Mouse (Mus musculus) layer of hippocampus, adult 18-20 months (tissue): ENCODE measurements around the gene Rdm1. TPM values are rescaled to one million over a fixed set of nuclear protein-coding genes. Genes with fewer than 3 reads are reported as not detected.

Experiments used
- DNase-seq, 2 experiments: peaks; one replicate each; pipeline ENCODE4 v3.0.0; 2022; ENCODE audit warnings: low spot score in 2 of 2
- total RNA-seq, 2 experiments: library from RNA; stranded (reverse); gene quantifications; 2 replicates each; pipeline ENCODE4 v1.2.3; 2021

The Rdm1 gene
- total RNA-seq, 2 experiments from 2014 or later = 12.0 to 15.0 TPM

DNA sequence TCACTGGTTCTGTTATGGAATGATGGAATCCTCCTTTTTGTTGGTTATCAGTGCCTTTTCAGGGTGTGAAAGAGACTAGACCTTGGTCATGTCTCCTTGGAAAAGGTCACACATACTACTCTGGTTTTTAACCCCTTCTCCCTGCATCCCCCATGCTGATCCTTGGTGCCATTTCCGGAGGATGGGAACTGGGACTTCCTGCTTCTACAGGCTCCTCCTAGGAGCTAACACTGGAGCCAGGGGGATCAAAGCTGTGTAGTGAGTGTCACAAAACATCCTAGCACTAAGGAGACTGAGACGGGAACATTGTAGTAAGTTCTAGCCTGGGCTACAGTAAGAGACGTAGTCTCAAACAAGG is 30.5 kb downstream of the Rdm1 start:
- DNase-seq = no peak

DNA sequence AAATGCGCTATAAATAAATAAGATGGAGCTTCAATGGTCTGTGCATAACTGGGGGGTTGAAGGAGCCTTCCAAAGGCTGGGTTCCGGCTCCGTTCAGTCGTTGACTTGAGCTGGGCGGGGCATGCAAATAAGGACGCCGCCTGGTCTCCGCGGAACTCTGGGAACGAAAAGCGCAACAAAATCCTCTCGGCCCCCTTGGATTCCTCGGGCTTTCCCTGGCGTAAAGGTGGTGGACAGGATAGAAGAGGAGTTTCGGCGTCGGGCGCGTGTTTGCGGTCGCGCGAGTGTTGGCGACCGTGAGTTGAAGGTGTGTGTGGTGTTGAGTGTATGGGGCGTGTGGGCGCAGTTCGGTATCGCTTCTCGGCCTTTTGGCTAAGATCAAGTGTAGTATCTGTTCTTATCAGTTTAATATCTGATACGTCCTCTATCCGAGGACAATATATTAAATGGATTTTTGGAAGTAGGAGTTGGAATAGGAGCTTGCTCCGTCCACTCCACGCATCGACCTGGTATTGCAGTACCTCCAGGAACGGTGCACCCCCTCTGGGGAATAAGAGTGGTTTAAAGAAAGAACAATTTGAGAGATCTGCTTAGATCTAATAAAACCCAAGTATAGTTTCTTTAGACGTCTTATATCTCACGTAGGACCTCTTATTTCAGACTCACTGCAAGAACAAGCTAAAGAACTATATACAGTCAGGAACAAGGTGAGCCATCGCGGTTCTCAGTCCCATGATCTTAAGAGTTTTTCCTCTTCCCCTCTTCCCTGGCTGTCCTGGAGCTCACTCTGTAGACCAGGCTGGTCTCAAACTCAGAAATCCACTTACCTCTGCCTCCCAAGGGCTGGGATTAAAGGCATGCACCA is 31.1 kb downstream of the Rdm1 start:
- peak; percentile 76 to 90 for DNase-seq

DNA sequence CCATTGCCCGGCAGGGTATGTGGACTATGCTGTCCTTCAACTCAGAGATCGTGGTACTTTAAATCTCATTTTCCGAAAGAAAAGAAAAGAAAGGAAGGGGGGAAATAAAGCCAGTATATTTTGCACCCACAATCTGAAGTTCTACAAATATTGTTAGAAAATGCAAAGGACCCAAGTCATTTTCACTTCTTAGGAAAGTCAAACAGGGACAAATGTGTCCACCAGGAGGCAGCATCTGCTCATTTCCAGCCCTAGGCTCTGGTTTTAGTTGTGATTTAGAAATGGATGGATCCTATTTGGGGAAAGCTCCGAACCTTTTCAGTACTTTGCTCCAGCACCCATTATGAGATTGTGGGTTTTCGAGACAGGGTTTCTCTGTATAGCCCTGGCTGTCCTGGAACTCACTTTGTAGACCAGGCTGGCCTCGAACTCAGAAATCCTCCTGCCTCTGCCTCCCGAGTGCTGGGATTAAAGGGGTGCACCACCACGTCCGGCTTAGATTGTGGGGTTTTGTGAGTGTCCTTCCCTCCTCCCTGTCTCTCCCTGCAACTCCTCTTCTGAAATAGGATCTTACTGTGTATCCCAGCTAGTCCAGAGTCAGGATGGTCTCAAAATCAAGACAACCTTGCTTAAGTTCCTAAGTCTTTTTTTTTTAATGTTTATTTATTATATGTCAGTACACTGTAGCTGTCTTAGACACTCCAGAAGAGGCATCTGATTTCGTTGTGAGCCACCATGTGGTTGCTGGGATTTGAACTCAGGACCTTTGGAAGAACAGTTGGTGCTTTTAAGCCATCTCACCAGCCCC is 32.0 kb downstream of the Rdm1 start:
- DNase-seq = peak in 1 of 2 experiments; percentile 78

DNA sequence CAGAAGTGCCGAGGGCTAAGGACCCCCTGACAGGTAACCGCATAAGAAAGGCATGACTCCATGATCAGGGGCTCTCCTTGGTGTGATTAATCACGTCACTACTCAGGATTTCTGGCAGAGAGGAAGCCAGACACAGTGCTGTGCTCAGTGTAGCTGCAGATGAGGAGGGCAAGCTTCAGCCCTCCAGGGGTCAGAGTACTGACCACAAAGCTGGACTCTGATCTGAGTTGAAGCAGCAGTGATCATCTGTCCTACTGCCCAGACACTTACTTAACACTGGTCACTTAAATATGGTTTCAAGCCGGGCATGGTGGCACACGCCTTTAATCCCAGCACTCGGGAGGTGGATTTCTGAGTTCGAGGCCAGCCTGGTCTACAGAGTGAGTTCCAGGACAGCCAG is 34.2 kb downstream of the Rdm1 start:
- no peak for DNase-seq

DNA sequence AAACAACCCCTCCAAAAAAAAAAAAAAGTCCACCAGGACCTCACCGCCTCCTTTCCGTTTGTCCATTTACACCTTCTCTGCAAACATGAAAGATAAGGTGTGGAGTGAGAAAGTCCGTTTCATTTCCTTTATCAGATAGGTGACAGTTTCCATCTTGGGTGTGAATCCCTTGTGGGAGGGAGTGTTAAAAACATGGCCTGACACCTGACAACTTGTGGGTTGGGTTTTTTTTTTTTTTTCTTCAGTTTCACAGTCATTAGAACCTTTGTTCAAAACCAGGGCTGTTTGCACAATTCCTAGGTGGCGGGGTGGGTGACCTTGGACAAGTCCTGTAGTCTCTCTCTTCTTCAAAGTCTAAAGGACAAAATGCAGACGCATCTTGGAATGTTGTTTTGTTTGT is 34.8 kb downstream of the Rdm1 start:
- no peak for DNase-seq

DNA sequence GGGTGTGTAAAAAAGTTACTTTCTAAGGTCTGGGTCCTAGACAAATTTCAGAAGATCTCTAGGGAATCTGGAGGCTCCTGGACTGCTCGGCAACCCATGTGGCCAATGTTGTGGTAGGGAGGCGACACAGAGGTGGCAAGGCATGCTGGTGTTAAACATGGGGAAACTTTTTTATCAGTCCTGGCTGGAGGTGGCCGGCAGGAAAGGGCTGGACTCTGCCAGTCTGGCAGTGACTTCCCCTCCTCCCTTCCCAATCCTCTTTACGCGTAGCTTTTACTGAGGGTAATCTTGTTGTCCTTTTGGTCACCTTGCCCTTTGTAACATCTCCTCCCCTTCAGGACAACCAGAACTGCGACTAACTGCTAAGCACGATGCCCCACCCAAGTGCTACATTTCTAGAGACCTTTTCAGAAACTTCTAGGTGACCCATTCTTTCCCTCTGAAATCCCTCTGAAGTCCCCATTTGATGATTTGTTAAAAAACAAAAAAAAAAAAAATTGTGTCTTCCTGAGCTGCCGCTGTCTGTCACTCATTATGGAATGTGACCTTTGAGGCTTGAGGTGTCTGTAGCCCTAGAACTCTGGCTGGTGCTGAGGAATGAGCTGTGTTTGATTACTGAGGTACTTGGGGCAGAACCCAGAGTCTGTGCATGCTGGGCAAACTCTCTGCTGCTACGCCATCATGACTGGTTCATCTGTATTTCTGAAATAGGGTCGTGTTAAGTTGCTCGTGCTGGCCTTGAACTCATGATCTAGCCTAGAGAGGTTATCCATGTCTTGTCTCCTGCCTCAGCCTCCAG is 36.4 kb downstream of the Rdm1 start:
- no peak for DNase-seq

DNA sequence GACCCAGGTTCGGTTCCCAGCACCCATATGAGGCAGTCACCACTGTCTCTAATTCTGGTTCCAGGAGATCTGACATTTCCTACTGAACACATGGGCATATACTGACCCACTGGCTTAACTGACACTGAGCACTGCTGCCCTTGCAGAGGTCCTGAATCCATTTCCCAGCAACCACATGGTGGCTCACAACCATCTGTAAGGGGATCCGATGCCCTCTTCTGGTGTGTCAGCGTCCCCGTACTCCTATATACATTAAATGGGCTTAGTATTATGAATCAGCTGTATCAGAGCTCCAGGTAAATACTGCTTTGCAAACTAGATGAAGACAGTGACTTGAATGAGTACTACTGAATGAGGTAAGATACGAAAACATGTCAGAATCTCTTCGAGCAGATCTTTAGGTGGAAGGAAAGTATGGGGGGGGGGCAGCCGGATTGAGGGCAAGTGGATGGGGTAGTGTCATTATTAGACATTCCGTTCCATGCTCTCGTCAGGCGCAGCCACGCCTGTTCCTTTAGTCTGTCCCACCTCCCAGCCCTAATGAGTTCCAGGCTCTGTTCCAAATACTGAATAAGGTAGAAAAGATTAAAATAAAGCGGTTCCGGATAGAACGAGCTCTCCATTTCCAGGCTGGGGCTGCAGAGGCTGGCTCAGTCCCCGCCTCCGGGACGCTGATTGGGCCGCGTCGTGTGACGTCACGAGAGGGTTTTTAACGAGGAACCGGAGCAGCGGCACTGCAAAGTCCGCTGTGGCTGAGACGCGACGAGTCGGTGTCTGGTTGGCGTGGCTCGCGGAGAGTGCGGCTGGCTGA is 38.0 kb downstream of the Rdm1 start, which contains the start of gene Arl4d:
Gene Arl4d, plus strand, starts transcription at position 717 of the 811 bp plus-strand sequence.
- DNase-seq = peak; percentile 93 to 96

DNA sequence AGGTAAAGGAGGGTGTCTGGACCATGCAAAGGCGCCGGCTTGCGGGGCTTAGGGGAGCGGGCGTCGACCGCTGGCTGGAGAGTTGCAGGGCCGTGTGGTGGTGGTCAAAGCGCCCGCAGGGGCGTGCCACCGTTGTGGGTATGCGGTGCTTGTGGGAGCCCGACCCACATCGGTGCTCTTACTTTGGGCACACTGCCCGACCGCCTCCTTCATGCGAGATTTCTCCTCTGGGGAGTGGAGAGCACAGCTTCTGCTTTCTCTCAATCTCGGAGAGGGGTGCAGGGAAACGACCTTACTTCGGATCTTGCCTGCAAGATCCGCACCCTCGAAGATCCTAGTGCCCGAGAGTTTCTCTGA is 38.6 kb downstream of the Rdm1 start:
- DNase-seq = no peak

DNA sequence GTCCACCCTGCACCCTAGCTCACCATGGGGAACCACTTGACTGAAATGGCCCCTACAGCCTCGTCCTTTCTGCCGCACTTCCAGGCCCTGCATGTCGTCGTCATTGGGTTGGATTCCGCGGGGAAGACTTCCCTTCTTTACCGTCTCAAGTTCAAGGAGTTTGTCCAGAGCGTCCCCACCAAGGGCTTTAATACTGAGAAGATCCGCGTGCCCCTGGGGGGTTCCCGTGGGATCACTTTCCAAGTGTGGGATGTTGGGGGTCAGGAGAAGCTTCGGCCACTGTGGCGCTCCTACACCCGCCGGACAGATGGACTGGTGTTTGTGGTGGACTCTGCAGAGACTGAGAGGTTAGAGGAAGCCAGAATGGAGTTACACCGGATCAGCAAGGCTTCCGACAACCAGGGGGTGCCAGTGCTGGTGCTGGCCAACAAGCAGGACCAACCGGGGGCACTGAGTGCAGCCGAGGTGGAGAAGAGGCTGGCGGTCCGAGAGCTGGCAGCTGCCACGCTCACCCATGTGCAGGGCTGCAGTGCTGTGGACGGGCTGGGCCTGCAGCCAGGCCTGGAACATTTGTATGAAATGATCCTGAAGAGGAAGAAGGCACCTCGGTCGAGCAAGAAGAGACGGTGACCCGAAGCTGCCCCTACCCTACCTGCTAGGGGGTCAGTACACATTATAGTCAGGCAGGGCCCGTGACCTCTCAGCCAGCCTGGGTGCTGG is 39.8 kb downstream of the Rdm1 start:
- DNase-seq = no peak

DNA sequence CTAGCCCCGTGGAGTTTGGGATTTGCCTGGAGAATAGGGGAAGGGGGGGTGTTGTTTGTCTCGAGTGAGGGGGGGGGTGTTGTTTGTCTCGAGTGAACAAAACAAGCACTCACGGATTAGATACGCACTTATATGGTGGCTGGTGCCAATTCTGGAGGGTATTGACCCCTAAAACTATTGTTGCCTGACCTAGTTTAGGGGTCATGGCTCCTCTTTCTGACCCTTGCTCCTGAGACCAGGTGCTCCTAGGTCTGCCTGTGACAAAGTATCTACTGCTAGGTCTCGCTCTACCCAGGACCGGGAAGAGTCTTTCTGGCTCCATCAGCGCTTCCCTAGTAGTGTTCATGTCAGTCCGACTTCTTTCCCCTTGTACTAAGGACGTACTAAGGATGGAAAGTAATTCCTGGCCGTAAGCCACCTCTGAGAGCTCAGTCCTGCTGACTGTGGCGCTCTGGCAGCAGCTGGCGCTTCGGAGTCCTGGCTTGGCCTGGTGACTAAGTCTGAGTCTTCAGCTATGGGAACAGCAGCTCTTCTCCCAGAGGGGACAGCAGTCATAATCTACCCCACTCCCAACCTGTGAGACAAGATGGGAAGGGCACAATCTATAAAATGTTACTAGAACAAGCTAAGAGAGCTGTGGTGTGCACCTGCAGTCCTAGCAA is 41.0 kb downstream of the Rdm1 start:
- no peak for DNase-seq

DNA sequence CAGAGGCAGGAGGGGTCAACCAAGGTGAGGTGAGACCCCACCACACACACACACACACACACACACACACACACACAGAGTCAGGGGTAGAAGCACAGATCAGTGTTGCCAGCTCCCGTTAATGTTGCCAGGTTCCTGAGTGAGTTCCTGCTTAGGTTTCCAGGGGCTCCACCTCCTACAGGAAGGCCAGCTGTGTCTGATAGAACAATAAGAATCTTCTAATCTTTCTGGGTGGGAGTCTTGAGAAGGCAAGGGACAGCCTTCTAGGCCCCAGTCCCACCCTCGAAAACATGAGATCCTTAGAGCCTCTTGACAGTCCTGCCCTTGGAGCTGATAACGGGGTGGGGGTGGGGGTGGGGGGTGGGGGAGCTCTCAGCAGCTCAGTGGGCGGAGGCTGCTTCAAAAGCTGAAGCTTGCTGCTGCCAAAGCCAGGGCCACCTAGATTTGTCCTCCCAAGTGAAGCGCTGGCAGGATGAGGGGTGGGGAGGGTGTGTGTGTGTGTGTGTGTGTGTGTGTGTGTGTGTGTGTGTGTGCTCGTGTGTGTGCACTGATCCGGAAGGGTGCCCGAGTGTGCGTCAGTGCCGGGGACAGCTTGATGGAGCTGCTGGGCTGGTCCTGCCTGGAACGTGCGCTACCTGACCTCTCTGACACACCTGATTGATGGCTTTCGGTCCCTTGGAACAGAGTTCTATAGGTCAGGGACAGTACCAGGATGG is 41.7 kb downstream of the Rdm1 start:
- DNase-seq = no peak

DNA sequence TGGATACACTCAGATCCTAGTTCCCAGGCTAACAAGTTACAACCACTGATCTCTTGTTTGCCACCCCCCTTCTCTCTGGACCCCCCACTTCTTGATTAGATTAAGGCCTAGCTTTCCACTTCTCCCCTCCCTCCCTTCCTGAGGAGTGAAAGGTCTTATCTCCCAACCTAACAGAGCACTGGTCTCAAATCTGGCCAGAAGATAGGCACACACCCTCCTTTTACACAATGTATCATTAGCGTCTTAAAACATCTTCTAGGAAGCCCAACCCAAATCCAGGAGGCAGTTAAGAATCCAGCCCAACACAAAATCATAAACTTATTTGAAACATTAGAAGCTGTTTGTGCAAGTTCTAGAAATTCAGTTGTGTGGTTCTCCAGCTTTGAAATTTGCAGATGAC is 43.3 kb downstream of the Rdm1 start:
- no peak for DNase-seq

DNA sequence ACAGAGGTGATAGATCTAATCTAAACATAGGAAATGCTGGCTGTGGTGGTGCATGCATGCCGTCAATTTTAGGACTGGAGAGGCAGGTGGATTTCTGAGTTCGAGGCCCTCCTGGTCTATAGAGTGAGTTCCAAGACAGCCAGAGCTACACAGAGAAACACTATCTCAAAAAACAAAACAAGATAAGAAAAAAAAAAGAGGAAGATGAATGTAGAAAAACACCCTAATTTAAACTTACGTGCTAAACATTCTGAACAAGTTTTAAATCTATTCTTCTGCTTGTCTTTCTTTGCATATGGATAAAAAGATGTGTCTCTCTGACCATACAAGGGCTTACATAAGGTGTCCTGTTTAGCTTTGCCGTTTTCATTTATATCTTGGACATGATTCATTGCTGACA is 44.3 kb downstream of the Rdm1 start:
- DNase-seq = no peak

DNA sequence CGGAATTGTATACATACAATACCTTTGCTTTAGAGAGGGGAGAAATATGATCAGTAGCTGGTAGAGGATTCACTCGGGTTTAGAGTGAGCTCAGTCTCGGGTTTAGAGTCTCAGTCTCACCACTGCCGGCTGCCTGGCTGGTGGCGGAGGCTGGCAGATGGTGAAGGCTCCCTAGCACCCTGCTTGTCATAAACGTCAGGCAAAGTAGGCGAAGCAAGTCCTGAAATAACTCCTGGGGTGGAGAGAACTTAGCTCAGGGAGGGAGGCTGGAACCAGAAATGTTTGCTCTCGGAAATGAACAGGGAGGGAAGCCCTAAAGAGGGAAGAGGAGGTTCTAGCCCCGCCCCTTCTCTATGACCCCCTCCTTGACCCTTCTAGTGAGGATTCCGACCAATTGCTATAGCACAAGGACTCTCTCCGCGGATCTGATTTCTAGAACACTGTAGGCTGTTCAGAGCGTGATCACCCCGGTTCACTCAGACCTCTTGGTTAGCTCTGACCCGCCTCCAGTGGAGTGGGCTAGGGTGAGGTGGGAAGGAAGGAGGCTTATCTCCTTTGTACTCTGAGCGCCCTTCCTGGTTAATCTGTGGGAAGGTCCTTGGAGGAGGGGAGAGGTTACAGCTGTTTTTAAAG is 46.1 kb downstream of the Rdm1 start:
- DNase-seq = peak; percentile 59 to 79

DNA sequence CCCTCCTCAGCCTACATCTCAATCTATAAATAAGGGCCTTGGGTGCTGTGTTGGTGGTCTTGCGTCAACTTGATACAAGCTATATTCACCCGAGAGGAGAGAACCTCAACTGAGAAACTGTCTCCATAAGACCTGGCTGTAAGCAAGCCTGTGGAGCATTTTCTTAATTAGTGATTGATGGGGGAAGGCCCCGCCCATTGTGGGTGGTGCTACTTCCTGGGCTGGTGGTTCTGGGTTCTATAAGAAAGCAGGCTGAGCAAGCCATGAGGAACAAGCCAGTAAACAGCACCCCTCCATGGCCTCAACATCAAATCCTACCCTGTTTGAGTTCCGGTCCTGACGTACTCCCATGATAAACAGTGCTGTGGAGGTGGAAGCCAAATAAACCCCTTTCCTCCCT is 47.1 kb downstream of the Rdm1 start:
- no peak for DNase-seq

DNA sequence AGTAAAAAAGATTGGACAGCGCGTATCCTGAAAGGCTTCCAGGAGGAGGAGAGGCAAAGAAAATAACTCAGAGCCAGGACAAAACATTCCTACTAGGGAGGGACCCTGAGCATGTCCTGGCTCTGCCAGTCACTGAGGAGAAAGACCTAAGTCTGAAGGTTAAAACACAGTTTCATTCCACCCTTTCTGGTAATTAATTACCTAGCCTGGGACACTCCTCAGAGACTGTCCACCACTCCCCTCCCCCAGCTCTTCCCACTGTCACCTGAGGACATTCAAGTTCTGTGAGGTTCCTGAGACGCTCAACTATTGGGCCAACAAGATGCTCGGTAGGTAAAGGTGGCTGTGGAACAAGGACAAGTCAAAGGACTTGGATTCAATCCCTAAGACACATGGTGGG is 48.4 kb downstream of the Rdm1 start:
- DNase-seq = no peak

DNA sequence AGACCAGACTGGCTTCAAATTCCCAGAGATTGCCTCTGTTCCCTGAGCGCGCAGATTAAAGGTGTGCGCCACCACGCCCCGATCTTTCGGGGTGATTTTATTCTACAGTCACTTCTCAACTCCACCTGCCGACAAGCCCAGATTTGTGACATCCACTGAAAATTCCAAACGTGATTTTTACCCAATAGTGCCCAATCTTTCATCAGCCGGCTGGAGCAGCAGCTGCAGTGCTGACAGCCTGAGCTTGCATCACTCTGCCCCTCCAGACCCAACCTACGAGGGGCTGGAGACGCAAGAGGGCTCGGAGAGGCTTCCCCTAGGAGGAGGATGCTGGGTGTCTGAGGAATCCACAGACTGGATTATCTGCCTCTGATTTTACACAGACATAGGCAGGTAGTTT is 50.7 kb downstream of the Rdm1 start:
- no peak for DNase-seq

DNA sequence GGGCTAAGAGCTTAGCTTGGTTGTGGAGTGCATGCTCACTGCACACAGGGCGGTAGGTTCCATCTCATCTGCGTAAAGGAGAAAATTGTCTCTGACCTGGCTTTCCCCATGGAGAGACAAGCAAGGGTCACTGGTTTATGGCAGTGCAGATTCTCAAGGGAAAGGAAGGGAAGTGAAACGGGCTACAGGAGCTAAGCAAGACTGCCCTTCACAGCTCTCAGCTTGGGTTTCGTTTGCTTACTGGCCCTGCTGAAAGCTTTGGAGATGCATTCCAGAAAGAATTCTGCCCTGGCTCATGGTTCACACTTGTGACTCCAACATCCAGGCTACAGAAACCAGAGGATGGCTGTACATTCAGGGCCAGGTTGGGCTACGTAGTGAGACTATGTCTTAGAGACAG is 51.8 kb downstream of the Rdm1 start:
- no peak for DNase-seq

DNA sequence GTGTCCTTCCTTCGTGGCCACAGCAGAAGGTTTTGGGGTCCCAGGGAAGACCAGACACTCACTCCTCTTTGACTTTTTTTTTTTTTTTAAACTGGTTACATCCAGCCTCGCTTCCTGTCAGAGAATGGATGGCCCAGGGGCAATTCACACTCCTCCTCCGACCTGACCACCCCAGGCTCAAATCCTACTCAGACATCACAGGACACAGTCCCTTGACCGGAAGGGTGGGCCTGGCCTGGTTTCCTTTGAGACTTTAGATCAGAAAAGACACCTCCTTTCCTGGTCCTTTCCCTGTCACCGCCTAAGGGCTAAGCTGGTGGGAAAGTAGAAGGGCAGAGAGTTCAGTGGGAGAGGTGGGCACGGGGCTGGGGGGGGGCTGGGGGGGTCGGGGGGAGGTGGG is 52.9 kb downstream of the Rdm1 start:
- DNase-seq = no peak
